Mouse (Mus musculus) myocyte (in vitro differentiated cells): ENCODE measurements around the gene C1qtnf2. TPM values are rescaled to one million over a fixed set of nuclear protein-coding genes. Genes with fewer than 3 reads are reported as not detected.
A peak's percentile ranks its signal among the peaks of the same experiment; 100 is the strongest.

Source experiments
- H3K27me3 ChIP-seq: one replicate; pipeline ENCODE4 v1.6.1; 2011; ENCODE audit not compliant: control insufficient read depth, insufficient read depth, insufficient read length
- H3K36me3 ChIP-seq: one replicate; pipeline ENCODE4 v1.6.1; 2011; ENCODE audit not compliant: control insufficient read depth, insufficient read depth
- H3K4me2 ChIP-seq: one replicate; pipeline ENCODE4 v1.6.1; 2011; ENCODE audit warnings: low read depth, control low read depth
- H3K4me3 ChIP-seq: one replicate; pipeline ENCODE4 v1.5.1; 2011; ENCODE audit warnings: mild to moderate bottlenecking, control low read depth, moderate library complexity
- H3K79me2 ChIP-seq: one replicate; pipeline ENCODE4 v1.6.1; 2011; ENCODE audit not compliant: control insufficient read depth, insufficient read depth
- H3ac ChIP-seq: one replicate; pipeline ENCODE4 v1.6.1; 2011; ENCODE audit not compliant: control insufficient read depth, insufficient read length
- CEBPB ChIP-seq: IDR thresholded peaks from 2 replicates; pipeline ENCODE4 v1.6.1; 2011; ENCODE audit warnings: mild to moderate bottlenecking, moderate library complexity; ENCODE audit not compliant: poor library complexity, insufficient read depth, severe bottlenecking
- E2F4 ChIP-seq: IDR thresholded peaks from one replicate; pipeline ENCODE4 v1.6.1; 2011; ENCODE audit warnings: mild to moderate bottlenecking, control low read depth, moderate library complexity; ENCODE audit not compliant: insufficient read depth
- MAX ChIP-seq: IDR thresholded peaks from one replicate; pipeline ENCODE4 v1.6.1; 2011; ENCODE audit warnings: low read depth, mild to moderate bottlenecking, control low read depth
- MYOD1 ChIP-seq, 3 experiments: IDR thresholded peaks; one replicate each; pipeline ENCODE4 v1.6.1; 2011; ENCODE audit warnings: control low read depth in 2 of 3, low read depth in 2 of 3, mild to moderate bottlenecking in 2 of 3, moderate library complexity in 1 of 3; ENCODE audit not compliant: insufficient read length in 2 of 3, control insufficient read depth in 1 of 3
- MYOG ChIP-seq, 3 experiments: IDR thresholded peaks; one replicate each; pipeline ENCODE4 v1.6.1; 2011; ENCODE audit warnings: control low read depth in 2 of 3, low read depth in 2 of 3, mild to moderate bottlenecking in 2 of 3; ENCODE audit not compliant: insufficient read length in 2 of 3, control insufficient read depth in 1 of 3, insufficient read depth in 1 of 3
- POLR2A ChIP-seq: IDR thresholded peaks from one replicate; pipeline ENCODE4 v1.6.1; 2011; ENCODE audit warnings: low read depth, mild to moderate bottlenecking, control low read depth, moderate library complexity; ENCODE audit not compliant: insufficient read length
- POLR2AphosphoS2 ChIP-seq: IDR thresholded peaks from one replicate; pipeline ENCODE4 v1.6.1; 2011; ENCODE audit warnings: low read depth, control low read depth; ENCODE audit not compliant: insufficient read length
- REST ChIP-seq: IDR thresholded peaks from one replicate; pipeline ENCODE4 v1.6.1; 2011; ENCODE audit warnings: mild to moderate bottlenecking, control low read depth, moderate library complexity; ENCODE audit not compliant: insufficient read depth, insufficient read length
- SRF ChIP-seq: IDR thresholded peaks from one replicate; pipeline ENCODE4 v1.6.1; 2011; ENCODE audit warnings: low read depth; ENCODE audit not compliant: control insufficient read depth, insufficient read length
- TCF12 ChIP-seq: IDR thresholded peaks from one replicate; pipeline ENCODE4 v1.6.1; 2011; ENCODE audit warnings: mild to moderate bottlenecking, control low read depth; ENCODE audit not compliant: poor library complexity, insufficient read depth, severe bottlenecking
- TCF3 ChIP-seq: IDR thresholded peaks from one replicate; pipeline ENCODE4 v1.6.1; 2011; ENCODE audit warnings: low read depth, control low read depth; ENCODE audit not compliant: insufficient read length
- USF1 ChIP-seq: IDR thresholded peaks from one replicate; pipeline ENCODE4 v1.6.1; 2011; ENCODE audit warnings: low read depth, mild to moderate bottlenecking, control low read depth, moderate library complexity
- polyA plus RNA-seq: library from polyadenylated mRNA; unstranded; fragments of >200 nt; fragmentation: generic; extraction: Trizol; gene quantifications from one replicate; pipeline ENCODE4 v1.2.1, GENCODE M21; 2012; ENCODE audit warnings: missing spikeins

Gene C1qtnf2
- polyA plus RNA-seq, 1 experiment, result not detected

- no peak for TF ChIP-seq E2F4
- no peak for TF ChIP-seq MYOD1 (IDR thresholded peaks at IDR 0.05; ENCODE audit: control insufficient read depth in 1 of 3, insufficient read length in 2 of 3, low read depth in 2 of 3)
- no peak for TF ChIP-seq MAX
- TF ChIP-seq USF1, result no peak
- no peak for TF ChIP-seq CEBPB
- TF ChIP-seq SRF, result no peak
- TF ChIP-seq REST, result no peak
- TF ChIP-seq POLR2A, result no peak
- TF ChIP-seq TCF12, result no peak
- no peak for TF ChIP-seq POLR2AphosphoS2
- H3K4me2 ChIP-seq, result no peak overlapping the region
- no peak overlapping the region for H3K4me3 ChIP-seq
- H3K27me3 ChIP-seq, result peaks cover 15% of the 10 kb centered on the region
- H3K36me3 ChIP-seq, result no peaks in the 10 kb centered on the region
- no peaks in the 10 kb centered on the region for H3K79me2 ChIP-seq
- H3ac ChIP-seq, result no peak overlapping the region
Measured at GRCm38 (mm10) chr11:43483122-43483792, 9.2 kb downstream of the C1qtnf2 start.

GRCm38 (mm10) chr11:43484057-43484456, 10.0 kb downstream of the C1qtnf2 start:
- Histone ChIP-seq H3K36me3 (no peaks in the 10 kb centered on the region), H3K4me2 (no peak overlapping the region)
- TF ChIP-seq E2F4 (no peak), MAX (no peak), POLR2A (no peak), MYOD1 (IDR thresholded peaks at IDR 0.05; ENCODE audit: control insufficient read depth in 1 of 3, insufficient read length in 2 of 3, low read depth in 2 of 3) (no peak), TCF3 (no peak), POLR2AphosphoS2 (no peak), CEBPB (no peak), MYOG (IDR thresholded peaks at IDR 0.05; ENCODE audit: control insufficient read depth in 1 of 3, insufficient read depth in 1 of 3, insufficient read length in 2 of 3, low read depth in 2 of 3) (no peak)

GRCm38 (mm10) chr11:43484652-43485051, 10.6 kb downstream of the C1qtnf2 start:
- H3K36me3 ChIP-seq, result no peaks in the 10 kb centered on the region
- peak overlapping the region; percentile 21 for H3K4me2 ChIP-seq
- H3K4me3 ChIP-seq, result no peak overlapping the region
- H3ac ChIP-seq, result no peak overlapping the region
- TF ChIP-seq E2F4 (no peak), REST (no peak), POLR2A (no peak), SRF (no peak), MAX (no peak), CEBPB (no peak), POLR2AphosphoS2 (no peak)
- H3K79me2 ChIP-seq, result no peaks in the 10 kb centered on the region
- H3K27me3 ChIP-seq, result peaks cover 15% of the 10 kb centered on the region

More at GRCm38 (mm10) chr11:43484057-43484456, 10.0 kb downstream of the C1qtnf2 start:
- Histone ChIP-seq H3ac (no peak overlapping the region), H3K27me3 (peaks cover 15% of the 10 kb centered on the region), H3K79me2 (no peaks in the 10 kb centered on the region), H3K4me3 (no peak overlapping the region)

- Histone ChIP-seq H3K36me3 (no peaks in the 10 kb centered on the region), H3K4me3 (no peak overlapping the region), H3K27me3 (peaks cover 17% of the 10 kb centered on the region), H3K4me2 (no peak overlapping the region), H3ac (no peak overlapping the region), H3K79me2 (no peaks in the 10 kb centered on the region)
- TF ChIP-seq USF1, result no peak
- no peak for TF ChIP-seq MYOG (IDR thresholded peaks at IDR 0.05; ENCODE audit: control insufficient read depth in 1 of 3, insufficient read depth in 1 of 3, insufficient read length in 2 of 3, low read depth in 2 of 3)
- no peak for TF ChIP-seq SRF
- TF ChIP-seq POLR2AphosphoS2, result no peak
Measured at GRCm38 (mm10) chr11:43485855-43486254, 11.8 kb downstream of the C1qtnf2 start.

GRCm38 (mm10) chr11:43492663-43493062, 18.6 kb downstream of the C1qtnf2 start:
- no peak overlapping the region for H3K4me3 ChIP-seq
- no peak overlapping the region for H3K4me2 ChIP-seq
- H3K27me3 ChIP-seq, result peaks cover 6% of the 10 kb centered on the region
- no peaks in the 10 kb centered on the region for H3K79me2 ChIP-seq
- TF ChIP-seq MYOG (IDR thresholded peaks at IDR 0.05; ENCODE audit: control insufficient read depth in 1 of 3, insufficient read depth in 1 of 3, insufficient read length in 2 of 3, low read depth in 2 of 3) (no peak), E2F4 (no peak), POLR2AphosphoS2 (no peak), REST (no peak), TCF3 (no peak), MYOD1 (IDR thresholded peaks at IDR 0.05; ENCODE audit: control insufficient read depth in 1 of 3, insufficient read length in 2 of 3, low read depth in 2 of 3) (no peak), TCF12 (no peak), CEBPB (no peak), MAX (no peak), SRF (no peak), USF1 (no peak), POLR2A (no peak)
- no peak overlapping the region for H3ac ChIP-seq
- no peaks in the 10 kb centered on the region for H3K36me3 ChIP-seq
